Mouse (Mus musculus) CD4-positive, CD25-positive, alpha-beta regulatory T cell, adult 2 months (primary cell): Measurements from ENCODE around the gene Lrrk1.

ENCODE experiments used
- DNase-seq: peaks from one replicate; pipeline ENCODE4 v3.0.0-alpha.2; 2012; ENCODE audit warnings: low read depth, low spot score

The Lrrk1 gene

DNA sequence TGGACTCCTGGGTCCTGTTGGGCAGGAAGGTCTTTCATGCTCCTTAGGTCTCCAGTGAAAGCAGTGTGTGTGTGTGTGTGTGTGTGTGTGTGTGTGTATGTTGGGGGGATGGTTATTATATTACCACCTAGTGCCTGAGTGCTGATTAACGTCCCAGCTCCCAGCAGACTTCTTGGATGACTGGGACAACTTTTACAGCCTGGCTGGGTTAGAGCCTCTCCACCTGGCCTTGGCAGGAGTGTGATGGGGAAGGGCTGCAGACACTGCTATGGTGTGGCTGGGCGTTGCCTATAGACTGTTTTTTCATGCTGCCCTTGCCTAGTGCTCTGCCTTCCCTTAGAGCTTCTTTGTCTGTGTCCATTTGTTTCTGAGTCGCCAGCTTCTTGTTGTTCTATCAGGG, 48.1 kb downstream of the Lrrk1 start:
- DNase-seq, result no peak

DNA sequence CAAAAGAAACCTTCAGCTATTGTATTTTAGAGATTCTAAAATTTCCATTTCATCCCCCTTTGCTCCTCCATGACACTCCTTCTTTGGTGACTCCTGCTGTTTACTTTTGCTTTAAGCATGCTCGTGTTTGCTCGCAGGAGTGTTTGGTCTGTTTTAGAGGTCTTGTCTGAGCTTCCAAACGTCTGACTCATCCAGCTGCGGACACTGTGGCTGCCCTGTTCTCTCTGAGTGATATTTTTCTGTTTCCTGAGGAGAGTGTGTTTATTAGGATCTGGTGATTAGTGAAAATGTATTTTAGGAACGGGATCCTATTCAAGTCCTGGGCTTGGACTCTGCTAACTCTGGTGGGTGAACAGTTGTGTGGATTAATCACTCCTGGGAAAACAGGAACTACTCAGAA, 48.5 kb downstream of the Lrrk1 start:
- DNase-seq, result no peak

DNA sequence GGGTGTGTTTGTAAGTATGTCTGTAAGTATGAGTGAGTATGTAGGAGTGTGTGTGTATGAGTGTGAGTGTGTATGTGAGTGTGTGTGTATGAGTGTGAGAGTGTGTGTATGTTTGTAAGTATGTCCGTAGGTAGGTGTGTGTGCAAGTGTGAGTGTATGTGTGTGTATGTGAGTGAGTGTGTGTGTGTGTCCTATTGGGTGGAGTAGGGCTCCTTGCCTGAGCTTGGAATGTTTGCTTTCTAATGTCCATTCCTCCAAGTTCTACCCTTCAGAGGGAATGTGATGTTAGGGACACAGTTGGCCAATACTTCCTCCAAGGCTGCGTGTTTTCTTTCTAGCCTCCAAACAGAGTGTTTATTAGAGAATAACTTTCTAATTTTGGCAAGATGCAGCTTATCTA, 51.2 kb downstream of the Lrrk1 start:
- DNase-seq, result no peak

DNA sequence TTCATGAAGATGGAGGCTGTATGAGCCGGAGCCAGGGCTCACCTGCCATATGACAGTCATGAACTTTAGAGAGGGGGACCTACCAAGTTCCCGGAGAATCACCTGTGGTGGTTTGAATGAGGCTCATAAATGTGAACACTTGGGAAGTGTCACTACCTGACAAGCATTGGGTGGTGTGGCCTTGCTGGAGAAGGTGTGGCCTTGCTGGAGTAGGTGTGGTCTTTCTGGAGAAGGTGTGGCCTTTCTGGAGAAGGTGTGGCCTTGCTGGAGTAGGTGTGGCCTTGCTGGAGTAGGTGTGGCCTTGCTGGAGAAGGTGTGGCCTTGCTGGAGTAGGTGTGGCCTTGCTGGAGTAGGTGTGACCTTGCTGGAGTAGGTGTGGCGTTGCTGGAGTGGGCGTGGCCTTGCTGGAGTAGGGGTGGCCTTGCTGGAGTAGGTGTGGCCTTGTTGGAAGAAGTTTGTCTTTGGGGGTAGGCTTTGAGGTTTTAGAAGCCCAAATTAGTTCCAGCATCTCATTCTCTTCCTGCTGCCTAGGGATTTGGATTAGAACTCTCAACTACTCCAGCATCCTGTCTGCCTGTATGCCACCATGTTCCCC, 54.1 kb downstream of the Lrrk1 start:
- DNase-seq, result peak; percentile 3

DNA sequence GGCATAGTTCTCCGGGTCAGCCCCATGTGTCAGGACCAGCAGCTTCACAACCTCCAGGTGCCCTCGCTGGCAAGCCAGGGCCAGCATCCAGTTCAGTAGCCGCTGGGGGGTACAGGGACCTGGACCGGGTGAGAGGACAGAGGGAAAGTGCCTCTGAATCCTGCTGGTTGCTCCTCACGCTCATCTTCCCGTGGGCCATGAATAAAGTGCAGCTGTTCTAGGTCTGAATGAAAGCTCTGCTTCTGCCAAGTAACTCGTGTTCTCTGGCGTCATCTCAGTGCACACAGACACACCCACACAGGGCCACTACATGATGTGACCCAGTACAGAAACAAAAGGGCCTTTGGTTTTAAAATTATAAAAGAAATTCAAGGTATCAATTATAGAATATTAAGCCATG, 55.8 kb downstream of the Lrrk1 start:
- no peak for DNase-seq

DNA sequence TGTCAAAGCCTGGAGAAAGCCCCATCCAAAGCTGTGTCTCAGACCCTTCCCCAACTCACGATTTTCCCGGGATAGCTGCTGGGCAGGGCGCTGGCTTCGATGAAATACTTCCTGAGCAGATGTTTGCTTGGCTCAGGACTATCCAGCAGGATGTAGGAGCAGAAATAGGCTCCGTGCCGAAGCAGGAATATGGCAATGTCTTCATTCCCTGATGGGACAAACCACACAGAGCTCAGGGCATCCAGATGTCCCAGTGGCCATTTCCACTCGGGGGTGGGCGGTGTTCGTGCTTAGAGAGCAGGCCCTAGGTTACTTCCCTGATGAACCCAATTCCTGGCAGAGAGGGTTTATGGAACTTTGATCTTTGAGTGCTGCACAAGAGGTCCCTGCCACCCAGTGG, 57.5 kb downstream of the Lrrk1 start:
- no peak for DNase-seq

DNA sequence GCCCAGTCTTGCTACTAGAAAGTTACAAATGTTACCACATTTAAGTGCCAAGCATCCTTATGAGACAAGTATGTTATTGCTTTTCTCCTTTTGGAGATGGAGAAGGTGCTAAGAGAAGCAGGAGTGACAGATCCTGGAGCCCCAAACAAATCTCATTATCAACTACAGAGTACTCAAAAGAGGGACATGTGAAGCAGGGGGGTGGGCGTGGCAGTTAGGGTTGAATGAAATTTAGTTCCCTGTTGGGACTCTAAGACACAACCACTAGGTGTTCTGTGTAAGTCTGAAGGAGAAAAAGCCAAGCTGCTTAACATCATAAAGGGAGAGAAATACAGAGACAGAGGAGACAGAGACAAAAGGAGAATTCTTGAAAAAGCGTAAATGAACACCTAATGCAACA, 60.6 kb downstream of the Lrrk1 start:
- no peak for DNase-seq

DNA sequence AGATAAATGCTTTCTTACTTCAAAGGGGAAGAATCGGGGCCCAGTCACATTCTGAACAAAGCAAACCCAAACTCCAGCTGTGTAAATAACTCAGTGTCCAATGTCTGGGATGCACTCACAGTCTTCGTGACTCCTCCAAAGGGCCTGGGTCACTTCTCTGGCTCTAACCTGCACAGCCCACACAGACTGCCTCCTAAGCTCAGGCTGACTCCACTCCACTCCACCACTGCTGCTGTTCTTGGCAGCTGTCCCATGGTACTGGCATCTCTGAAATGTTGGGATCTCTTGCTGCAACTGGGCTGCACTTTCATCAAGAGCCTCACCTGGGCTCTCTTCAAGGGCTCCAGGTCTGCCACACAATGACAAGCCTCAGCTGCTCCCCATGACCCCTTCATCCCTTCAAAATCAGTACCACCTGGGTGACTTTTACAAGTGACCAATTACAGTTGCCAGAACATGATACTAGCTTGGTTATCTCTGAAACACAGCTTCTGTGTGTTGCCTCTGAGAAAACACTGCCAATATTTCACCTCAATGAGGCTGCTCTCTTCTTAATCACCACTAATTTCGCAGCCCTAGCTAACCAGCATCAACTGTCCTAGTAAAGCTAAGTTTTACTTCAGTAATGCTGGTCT, 62.6 kb downstream of the Lrrk1 start:
- no peak for DNase-seq

DNA sequence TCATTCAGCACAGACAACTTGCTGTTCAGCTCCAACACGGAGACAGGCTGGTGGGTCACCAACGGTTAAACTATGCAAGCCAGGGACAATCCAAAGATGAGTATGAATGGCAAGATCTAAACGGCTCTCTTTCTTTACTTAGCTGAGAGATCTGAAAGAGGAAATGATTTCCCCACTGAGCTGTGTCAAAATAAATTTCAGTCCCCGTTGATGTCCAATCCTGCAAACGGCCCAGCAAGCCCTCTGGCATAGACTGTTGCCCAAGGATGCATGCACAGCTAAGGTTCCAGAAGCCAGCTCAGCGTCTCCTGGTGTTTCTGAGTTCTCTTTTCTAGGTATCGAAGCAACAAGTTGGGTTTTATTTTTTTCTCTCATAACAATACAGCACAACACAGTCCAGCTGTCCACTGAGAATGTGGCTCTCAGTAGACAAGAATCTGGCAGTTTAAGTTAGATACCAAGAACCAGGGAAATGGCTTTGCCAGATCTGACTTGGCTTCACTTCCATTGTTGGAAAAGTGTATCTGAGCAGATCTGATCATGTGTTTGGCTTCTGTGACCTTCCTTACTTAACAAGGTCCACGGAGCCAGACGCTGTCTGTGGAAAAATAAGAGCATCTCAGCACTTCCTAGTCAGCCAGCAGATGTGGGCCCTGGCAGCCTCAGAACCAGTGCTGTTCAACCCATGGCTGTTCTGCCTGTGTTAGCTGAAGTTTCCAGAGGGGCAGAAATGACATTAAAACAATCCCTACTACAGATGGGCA, 64.7 kb downstream of the Lrrk1 start:
- DNase-seq, result no peak

DNA sequence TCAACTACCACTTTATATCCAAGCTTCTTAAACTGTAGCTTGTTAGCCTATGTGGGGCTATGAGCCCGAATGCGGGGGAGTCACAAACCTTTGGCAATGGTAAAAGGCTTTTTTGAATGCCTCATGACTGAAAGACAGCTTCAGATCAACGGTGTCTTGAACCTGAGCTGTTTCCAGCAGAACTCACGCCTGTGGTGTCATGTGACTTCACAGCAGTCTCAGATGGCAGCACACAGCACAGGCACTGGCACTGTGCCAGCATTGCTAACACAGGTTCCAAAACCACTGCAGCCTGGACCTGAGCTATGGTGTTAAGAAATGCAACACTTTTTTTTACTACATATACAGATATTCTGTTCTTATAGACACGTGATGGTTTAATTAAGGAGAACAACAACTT, 67.2 kb downstream of the Lrrk1 start:
- DNase-seq, result peak; percentile 28

DNA sequence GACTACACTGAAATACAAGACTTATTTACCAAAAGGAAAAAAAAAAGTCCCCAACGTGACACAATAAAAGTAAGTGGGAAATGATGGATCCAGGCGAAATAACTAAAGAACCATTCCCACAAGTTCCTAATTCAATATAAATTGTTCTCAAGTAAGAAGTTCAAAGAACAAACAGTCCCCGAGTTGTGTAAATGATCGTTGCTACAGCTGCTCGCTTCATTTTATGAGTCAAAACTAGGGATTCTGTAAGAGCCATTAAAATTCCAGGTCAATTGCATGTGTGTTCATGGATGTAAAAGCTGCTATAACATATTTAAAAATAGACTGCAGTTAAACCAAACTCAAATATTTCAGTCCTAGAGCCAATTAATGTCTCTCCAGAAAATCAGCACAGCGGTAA, 70.0 kb downstream of the Lrrk1 start:
- DNase-seq, result no peak

DNA sequence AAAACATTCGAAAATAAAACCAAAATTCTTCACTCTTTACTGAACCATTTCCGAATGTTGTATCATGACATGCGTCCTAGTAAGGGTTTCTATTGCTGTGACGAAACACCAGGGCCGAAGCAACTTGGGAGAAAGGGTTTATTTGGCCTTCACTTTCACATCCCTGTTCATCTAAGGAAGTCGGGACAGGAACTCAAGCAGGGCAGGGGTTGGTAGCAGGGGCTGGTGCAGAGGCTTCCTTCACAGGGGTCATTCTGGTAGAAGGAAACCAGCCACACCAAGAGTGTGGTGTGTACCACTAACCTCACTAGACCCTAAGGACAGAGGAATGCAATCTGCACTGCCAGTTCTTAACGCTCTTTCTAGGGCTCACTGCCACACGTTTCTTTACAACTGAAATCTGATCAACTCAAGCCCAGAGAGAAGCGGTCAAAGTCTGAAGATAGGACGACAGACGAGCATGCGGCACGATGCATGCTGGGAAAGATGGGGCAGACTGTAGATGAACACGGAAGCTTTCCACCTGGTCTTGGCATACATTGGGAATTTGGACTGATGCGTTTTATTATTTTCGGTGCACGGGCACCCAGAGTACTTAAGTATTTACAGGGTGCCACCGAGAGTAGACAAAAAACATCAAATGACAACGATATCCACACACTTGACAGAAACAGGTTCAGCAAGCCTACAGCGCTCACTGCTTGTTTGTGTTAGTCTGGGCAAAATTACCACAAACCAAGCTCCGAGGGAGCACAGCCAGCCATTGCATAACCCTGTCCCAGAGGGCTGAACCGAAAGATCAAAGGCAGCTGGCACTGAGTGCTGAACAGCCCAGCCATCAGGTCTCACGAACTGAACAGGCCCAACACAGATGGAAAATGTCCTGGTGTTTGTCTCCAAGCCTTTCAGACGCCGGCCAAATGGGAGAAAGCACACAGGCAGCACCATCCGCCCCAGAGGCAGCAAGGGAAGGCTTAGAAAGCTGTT, 77.2 kb downstream of the Lrrk1 start:
- no peak for DNase-seq

DNA sequence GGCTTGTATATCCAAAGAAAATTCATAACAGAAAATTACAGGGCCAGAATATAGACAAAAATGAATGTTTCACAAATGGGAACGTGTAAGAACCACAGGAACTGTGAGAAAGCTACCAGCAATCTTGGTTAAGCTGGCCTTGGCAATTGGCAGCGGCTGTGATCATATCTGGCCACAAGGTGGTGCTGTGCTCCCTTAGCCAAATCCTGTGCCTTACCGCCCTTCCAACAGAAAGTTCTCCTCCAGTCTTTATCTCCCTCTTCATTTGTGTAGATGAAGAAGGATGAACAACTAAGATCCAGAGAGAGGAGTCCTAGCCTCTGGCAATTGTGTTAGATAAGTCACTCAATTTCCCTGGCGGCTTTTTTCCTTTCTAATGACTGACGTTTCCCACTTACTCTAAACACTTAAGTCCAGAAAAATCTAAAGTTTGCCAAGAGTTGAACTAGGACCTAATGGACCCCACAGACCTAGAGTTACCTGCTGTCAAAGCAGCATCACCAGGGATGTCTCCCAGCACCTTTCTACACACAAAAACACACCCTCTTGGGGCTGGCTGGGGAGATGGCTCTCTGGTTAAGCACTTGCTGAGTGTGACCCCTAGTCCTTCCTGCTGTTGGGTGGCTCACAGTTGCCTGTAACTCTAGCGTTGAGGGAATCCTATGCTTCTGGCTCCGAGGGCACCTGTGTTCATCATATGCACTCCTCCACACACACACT, 78.0 kb downstream of the Lrrk1 start:
- DNase-seq, result peak; percentile 72

DNA sequence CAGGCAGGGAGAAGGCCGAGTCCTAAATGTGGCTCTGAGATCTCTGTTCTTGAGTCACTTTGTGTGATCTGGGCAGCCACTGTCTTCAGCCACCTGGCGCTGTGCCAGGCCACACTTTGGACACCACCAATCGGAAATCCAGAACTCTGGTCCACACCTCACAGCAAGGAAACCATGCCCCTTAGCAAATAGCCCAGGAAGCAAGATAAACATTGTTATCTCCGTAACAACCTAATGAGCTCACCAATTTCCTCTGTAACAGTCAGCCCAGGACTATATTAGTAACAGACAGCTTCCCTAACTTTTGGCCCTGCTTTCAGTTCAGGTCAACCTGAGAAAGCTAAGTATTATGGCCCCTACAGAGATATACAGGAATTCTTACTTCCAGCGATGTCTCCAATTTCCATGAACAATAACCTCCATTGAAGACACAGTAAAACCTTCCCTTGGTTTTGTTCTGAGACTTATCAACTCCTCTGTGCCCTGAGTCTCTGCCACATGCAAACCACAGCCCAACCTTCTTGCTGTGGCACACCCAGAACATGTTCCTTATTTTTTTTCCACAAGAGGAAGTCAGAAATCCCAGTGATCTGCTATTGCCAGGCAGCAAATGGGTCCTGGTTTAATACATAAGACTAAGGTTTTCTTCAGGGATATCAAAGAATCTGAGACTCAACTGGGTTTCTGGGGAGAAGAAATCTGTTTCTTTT, 78.8 kb downstream of the Lrrk1 start:
- no peak for DNase-seq

DNA sequence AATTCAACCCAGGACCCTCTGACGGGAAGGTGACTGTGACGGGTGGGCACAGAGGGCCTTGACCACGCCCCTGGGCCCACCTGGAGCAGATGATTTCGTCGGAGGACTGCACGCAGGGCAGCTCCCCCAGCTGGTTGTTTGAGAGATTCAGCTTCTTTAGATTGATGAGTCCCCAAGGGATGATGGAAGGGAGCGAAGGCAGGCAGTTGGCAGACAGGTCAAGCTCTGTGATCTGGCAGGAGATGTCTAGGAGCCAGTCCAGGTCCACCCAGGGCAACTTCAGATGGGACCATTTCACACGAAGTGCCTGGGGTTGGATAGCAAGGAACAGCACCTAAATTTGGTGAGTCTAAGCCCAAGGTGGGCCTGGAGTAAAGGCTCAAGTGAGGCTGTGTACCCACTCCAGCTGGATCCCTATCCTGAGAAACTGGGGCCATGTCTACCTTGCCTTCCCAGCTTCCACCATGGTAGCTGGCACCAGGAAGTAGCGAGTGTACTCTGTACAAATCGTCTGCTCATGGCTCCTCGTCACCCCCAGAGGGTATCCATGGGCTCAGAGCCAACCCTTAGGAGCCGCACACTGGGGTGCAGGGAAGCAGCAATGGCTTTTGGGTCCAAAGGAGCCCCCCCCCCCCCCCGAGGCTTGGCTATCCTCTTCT, 79.4 kb downstream of the Lrrk1 start:
- no peak for DNase-seq

DNA sequence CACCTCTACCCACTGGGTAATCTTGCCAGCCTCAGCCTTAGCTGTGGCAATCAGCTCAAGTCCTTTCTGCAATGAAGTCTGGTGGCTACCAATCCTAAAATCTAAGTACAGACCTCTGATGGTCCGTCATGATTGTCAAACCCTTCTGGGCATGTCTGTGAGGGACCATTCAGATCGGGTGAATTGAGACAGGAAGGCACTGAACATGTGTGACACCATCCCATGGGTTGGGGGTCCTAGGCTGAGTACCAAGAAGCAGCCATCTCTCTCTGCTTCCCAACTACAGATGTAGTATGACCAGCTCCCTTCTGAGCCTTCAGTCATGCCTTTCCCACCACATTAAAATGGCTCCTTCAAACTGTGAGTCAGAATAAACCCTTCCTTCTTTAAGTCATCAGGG, 80.4 kb downstream of the Lrrk1 start:
- no peak for DNase-seq

DNA sequence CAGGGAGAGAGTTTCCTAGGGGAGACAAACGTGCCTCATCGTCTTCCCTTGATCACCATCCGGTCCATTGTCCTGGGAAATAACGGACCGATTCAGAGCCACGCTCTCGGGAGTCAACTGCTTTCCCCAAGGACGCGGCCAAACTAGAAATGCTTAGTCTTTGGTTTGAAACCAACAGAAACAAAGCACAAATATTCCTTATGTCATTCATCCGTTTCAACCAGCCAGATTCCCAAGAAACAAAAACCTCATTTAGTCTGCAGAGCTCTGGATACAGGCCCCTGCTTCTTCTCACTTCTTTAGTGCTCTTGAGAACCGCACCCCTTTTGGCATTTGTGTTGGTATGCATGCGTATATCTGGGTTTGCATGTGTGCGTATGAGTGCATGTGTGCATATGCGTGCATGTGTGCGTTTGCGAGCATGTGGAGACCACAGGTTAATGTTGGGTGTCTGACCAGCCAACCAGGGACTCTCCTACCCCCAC, 82.4 kb downstream of the Lrrk1 start:
- no peak for DNase-seq

DNA sequence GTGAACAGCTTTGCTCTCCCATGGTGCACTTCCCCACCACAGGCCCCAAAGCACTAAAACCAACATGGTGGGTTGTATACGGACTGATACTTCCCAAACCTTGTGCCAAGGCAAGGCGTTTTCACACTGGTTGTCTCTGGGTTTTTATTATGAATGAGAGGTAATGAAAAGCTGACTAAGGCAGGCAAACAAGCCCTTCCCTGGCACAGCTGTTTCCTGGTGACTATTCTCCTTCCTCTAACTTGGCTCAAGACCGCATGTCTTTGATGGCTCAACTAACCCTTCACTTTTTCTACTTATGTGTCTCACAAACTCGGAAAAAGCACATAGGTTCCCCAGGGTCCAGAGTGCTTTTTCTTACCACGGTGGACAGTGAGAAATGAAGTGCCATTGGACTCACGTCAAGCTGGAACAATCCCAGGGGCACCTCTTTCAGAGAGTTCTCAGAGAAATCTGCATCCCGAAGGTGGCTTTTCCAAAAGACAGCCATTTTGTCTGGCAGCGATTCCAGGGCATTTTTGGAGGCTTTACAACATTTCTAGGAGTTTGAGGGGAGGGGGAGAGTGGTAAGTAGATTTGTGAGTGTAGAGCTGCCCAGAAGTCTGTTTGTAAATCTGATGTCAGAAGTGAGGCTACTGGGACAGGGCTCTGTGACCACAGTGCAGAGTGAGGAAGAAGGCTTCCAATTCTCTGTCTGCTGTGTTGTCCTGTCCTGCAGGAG, 83.0 kb downstream of the Lrrk1 start:
- DNase-seq, result no peak

DNA sequence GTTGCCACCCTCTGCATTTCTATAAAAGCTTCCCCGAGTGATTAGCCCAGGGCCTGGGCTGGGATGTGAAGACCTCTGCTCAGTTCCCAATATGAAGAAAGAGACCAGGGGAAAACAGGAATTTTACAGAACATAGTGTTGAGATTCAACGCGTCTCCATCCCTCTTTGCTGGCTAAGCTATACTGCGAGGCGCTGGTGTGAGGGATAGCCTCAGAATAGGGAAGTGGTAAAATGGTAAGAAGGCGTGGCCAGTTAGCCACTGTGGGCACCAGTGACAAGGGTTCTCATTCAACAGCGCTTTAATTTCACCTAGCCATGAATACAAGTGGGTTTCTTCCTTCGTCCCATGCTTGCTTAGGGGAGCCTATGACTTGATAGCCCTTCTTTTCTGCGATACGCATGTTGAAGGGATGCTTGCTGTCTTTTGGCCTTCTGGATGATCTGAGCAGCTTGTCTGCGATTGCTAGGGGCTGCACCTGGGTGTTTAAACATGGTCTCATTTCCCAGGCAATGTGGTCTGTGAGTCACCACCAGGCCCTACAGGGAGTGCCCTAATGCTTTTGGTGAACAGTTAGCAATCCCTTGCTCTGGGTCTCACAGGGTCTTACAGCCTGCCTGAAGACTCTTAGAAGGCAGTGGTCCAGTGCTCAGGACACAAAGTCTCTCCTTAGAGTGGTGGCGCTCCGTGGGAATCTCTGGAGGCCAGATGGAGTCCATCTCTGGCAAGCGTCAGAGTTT, 84.1 kb downstream of the Lrrk1 start:
- DNase-seq, result no peak
